Mouse (Mus musculus): ENCODE measurements around the gene Elavl4.

DNA sequence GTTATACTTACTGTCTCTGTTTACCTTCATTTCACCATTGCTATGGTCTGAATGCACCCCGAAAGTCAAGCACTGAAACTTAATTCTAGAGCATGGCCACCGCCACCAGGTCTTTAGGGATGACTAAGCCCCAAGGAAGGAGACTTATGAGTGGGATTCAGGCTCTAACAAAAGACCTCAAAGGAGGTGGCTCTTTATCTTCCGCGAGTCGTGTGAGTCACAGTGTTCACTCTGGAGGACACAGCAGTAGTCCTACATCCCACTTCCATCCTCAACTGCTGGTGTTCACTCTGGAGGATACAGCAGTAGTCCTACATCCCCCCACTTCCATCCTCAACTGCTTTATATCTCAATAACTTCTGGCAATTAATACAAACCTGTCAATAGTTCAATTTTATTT is 151.8 kb downstream of the Elavl4 start:
- TF ChIP-seq CTCF (IDR thresholded peaks at IDR 0.05; ENCODE audit: low read depth) (no peak), EP300 (IDR thresholded peaks at IDR 0.05; ENCODE audit: low read depth) (no peak)
